Mouse (Mus musculus) limb, embryonic 11.5 days (tissue): ENCODE measurements around the gene Irx4. TPM values are rescaled to one million over a fixed set of nuclear protein-coding genes. Genes with fewer than 3 reads are reported as not detected.

Source experiments
- ATAC-seq: fragments of 200-750 bp; cut with Nextera tagmentation; 2 replicates; pipeline ENCODE4 v1.8.0; 2017; ENCODE audit warnings: low read depth; ENCODE audit not compliant: insufficient number of reproducible peaks, low FRiP score, low TSS enrichment
- DNase-seq: peaks from one replicate; pipeline ENCODE4 v3.0.0-alpha.2; 2015; ENCODE audit warnings: low spot score
- H3K27ac ChIP-seq: fragments of 300-500 bp; sonication (generic); replicated peaks from 2 replicates; pipeline ENCODE4 v1.5.1; 2014; ENCODE audit warnings: low read depth, mild to moderate bottlenecking, low read length
- H3K27me3 ChIP-seq: fragments of 300-500 bp; sonication (generic); 2 replicates; pipeline ENCODE4 v1.6.1; 2014; ENCODE audit warnings: mild to moderate bottlenecking, low read length, mixed read lengths; ENCODE audit not compliant: control insufficient read depth, insufficient read depth
- H3K36me3 ChIP-seq: fragments of 300-500 bp; sonication (generic); 2 replicates; pipeline ENCODE4 v1.6.1; 2014; ENCODE audit warnings: mild to moderate bottlenecking, low read length, moderate library complexity, mixed read lengths; ENCODE audit not compliant: control insufficient read depth, insufficient read depth
- H3K4me1 ChIP-seq: fragments of 300-500 bp; sonication (generic); 2 replicates; pipeline ENCODE4 v1.6.1; 2014; ENCODE audit warnings: low read length, mixed read lengths; ENCODE audit not compliant: control insufficient read depth, insufficient read depth
- H3K4me2 ChIP-seq: fragments of 300-500 bp; sonication (generic); 2 replicates; pipeline ENCODE4 v1.6.1; 2014; ENCODE audit warnings: low read depth, mild to moderate bottlenecking, moderate library complexity; ENCODE audit not compliant: severe bottlenecking
- H3K4me3 ChIP-seq: fragments of 300-500 bp; sonication (generic); 2 replicates; pipeline ENCODE4 v1.5.1; 2014; ENCODE audit warnings: low read depth, low read length
- H3K9ac ChIP-seq: fragments of 300-500 bp; sonication (generic); 2 replicates; pipeline ENCODE4 v1.6.1; 2014; ENCODE audit warnings: mild to moderate bottlenecking, low read length
- H3K9me3 ChIP-seq: fragments of 300-500 bp; sonication (generic); 2 replicates; pipeline ENCODE4 v1.6.1; 2016; ENCODE audit warnings: low read length; ENCODE audit not compliant: control insufficient read depth
- WGBS: fragments of 180-500 bp; shearing (Covaris S2); extraction: QIAGEN DNeasy Blood & Tissue Kit; methylation state at CpG from one replicate; pipeline ENCODE4 v1.1.7; 2014; 5-methylcytosine and 5-hydroxymethylcytosine counted together
- polyA plus RNA-seq: library from polyadenylated mRNA; unstranded; fragments of >200 nt; fragmentation: Nextera tagmentation; extraction: Ambion mirVana; gene quantifications from 2 replicates; pipeline ENCODE4 v1.2.1, GENCODE M21; 2014

Gene Irx4
- 2.8 and 3.1 TPM in 2 replicates for polyA plus RNA-seq

DNA sequence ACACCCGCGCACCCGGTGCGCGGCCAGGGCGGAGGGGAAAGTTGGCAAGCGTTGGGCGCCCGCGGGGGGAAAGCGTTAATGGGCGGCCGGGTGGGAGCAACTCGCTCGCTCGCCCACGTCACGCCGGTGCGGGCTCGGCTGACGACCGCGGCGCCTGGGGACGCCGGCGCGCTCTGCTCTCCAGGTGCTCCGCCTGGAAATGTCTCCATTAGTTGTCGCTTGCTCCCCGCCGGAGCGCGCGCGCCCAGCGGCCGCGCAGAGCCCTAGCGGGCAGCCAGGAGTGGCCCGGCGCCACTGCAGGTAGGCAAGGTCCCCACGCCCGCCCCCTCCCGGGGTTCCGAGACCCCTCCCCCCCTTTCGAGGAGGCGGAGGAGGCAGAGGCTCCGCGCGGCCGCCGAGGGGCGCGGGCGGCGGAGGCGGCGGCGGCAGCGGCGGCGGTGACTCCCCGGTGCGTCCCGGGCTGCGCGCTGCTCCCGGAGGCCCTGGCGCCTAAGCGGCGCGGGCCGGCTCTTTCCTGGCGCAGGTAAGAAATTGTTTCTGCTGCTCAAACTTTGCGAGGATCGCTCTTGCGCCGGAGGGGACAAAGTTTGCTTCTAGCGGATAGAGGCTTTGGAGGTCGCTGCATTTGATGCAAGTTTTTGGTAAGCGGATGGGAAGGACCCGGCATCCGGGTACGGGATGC, at the start of gene Irx4:
TSS of gene Irx4 (plus strand) at position 126 of the 682 bp plus-strand sequence.
- Histone ChIP-seq H3K4me1 (peaks cover 14% of the 10 kb centered on the region), H3K4me2 (peak within 1 kb of the TSS; percentile 86), H3K27me3 (peaks cover 77% of the 10 kb centered on the region), H3K36me3 (no peaks in the 10 kb centered on the region), H3K27ac (no peak within 1 kb of the TSS), H3K4me3 (peak within 1 kb of the TSS; percentile 32), H3K9ac (peak within 1 kb of the TSS; percentile 3; the same call in 1 of the 2 replicates), H3K9me3 (no peaks in the 10 kb centered on the region)
- no peak for ATAC-seq
- DNase-seq: peak; percentile 53
- under 1% methylated on average over 79 of the region's 86 CpGs for WGBS

DNA sequence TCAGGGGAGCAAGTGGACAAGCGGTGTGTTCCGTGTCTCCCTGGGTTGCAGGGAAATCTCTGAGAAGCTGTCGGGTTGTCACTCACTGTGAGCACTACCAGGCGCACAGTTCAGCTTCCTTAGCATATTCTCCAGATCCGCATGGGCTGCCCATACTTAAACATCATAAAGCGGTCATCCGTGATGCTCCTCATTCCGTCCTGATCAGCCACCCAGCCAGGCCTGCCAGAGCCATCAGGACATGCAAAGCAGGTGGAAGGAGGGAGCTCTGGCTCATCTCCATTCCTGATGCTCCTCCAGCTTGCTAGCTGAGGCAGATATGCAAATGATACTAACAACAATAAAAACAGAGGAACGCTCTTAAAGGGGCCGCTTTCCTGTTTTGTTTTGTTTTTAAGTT, 46.0 kb upstream of the Irx4 start:
- DNase-seq: no peak
- no peaks in the 10 kb centered on the region for H3K9me3 ChIP-seq
- H3K27ac ChIP-seq: no peak overlapping the region
- H3K36me3 ChIP-seq: no peaks in the 10 kb centered on the region
- no peak overlapping the region for H3K9ac ChIP-seq
- no peaks in the 10 kb centered on the region for H3K27me3 ChIP-seq
- ATAC-seq: no peak
- H3K4me1 ChIP-seq: no peaks in the 10 kb centered on the region
- WGBS: 63% methylated on average over 10 of the region's 10 CpGs
- H3K4me2 ChIP-seq: no peak overlapping the region
- no peak overlapping the region for H3K4me3 ChIP-seq

DNA sequence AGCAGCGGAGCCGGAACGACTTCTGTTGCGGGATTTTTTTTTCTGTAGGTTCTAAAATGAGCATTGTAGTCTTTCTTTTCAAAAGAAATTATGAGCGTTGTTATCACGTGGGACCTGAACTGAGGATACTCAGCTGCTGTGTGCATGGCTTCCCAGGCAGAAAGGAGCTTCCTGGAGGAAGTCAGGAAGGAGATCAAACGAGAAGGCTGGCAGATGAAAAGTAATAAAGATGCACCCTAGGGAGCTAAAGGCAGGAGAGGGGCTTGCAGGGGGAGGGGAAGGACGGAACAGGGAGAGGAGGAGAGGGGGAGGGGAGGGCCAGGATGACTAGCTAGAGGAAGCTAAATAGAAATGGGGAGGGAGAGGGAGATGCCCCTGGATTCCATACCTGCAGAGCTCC, 23.8 kb upstream of the Irx4 start:
- DNase-seq (no peak), ATAC-seq (no peak)
- Histone ChIP-seq H3K4me1 (no peaks in the 10 kb centered on the region), H3K4me3 (no peak overlapping the region), H3K9me3 (no peaks in the 10 kb centered on the region), H3K9ac (no peak overlapping the region), H3K4me2 (no peak overlapping the region), H3K27me3 (no peaks in the 10 kb centered on the region), H3K27ac (no peak overlapping the region), H3K36me3 (no peaks in the 10 kb centered on the region)
- 48% methylated on average over 8 of the region's 8 CpGs for WGBS

DNA sequence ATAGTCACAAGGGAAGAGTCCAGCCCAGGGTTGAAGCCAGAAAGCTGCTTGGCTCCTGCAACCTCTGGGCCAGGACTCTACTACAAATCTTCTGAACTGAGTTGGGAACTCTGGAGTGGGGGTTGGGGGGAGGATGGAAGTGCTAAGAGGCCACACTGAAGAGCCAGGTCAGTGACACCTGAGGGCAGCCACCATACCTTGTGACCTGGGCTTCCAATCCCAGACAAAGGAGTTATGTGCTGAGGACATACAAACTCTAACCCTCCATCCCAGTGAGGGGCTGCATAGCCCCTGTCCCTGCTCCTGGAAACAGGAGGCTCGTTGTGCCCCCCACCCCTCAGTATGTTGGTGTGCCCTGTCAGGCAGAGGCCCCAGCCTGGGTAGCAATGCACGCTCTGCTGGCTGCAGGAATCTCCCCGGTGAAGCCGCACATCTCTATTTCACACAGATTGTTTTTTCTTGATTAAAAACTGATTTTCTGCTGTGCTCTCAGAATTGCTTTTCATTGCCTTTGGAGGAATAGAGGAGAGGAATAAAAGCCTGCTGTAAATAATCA, 21.0 kb upstream of the Irx4 start:
- Histone ChIP-seq H3K9me3 (no peaks in the 10 kb centered on the region), H3K4me3 (no peak overlapping the region), H3K4me1 (no peaks in the 10 kb centered on the region), H3K9ac (no peak overlapping the region), H3K27ac (no peak overlapping the region), H3K4me2 (no peak overlapping the region), H3K36me3 (no peaks in the 10 kb centered on the region), H3K27me3 (no peaks in the 10 kb centered on the region)
- ATAC-seq (no peak), DNase-seq (no peak)
- 81% methylated on average over 4 of the region's 4 CpGs for WGBS

DNA sequence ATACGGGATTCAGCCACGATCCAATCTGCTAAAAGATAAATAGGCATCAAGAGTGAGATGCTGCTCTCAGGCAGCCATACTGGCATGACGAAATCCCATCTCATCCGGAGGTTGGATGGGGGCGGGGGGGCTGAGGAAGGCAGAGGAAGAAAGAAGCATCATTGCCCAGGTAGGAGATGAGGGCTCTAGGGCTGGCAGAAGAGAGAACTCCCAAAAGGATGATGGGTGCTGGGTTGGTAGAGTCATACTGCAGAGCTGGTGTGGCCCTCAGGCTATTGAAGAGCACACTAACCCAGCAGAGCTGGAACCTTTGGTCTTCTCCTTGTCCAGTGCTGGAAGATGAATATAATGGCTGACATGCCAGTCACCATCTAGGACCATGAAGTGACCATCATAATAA, 17.7 kb upstream of the Irx4 start:
- Histone ChIP-seq H3K27ac (no peak overlapping the region), H3K4me3 (no peak overlapping the region), H3K4me1 (no peaks in the 10 kb centered on the region), H3K4me2 (no peak overlapping the region), H3K27me3 (no peaks in the 10 kb centered on the region), H3K9ac (no peak overlapping the region), H3K9me3 (no peaks in the 10 kb centered on the region), H3K36me3 (no peaks in the 10 kb centered on the region)
- DNase-seq (no peak), ATAC-seq (no peak)
- WGBS: 97% methylated on average over 5 of the region's 5 CpGs

DNA sequence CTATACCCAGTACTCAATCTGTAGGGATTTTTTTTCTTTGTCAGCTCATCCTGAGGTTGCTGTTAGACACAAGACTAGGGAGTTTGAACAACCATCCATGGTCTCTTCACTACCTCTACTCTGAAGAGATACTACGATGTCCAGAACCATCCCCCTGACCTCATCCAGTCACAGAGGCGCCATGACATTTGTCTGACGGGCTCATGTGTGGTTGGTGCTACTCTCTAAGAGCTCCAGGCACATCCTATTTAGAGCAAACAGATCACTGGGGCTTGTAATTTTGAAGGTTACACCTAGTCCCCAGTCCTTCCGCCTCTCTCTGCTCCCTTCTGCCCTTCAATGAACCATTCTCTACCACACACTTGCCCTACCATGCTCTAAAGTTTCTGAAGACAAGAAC, 13.3 kb upstream of the Irx4 start:
- Histone ChIP-seq H3K9ac (no peak overlapping the region), H3K4me2 (no peak overlapping the region), H3K4me1 (no peaks in the 10 kb centered on the region), H3K27me3 (no peaks in the 10 kb centered on the region), H3K4me3 (no peak overlapping the region), H3K9me3 (no peaks in the 10 kb centered on the region), H3K36me3 (no peaks in the 10 kb centered on the region), H3K27ac (no peak overlapping the region)
- DNase-seq (no peak), ATAC-seq (no peak)
- 88% methylated on average over 4 of the region's 4 CpGs for WGBS

DNA sequence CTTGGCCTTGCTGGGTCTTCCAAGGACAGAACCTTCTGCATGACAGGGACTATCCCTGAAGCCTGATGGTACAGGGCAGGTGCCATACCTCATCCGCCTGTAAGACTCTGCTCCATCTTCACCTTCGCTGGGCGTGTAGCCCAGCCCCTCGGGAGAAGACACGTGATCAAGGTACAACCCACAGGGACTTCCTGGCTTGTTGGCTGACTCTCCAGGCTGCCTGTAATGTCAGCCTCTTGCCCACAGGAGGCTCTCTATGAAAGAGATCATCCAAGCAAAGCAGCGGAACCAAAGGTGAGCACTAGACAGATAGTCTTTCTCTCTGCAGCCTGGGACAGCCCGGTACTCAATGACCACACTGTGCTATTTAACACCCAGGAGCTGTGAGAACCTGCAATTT, 9.1 kb upstream of the Irx4 start:
- H3K4me1 ChIP-seq: no peaks in the 10 kb centered on the region
- H3K9me3 ChIP-seq: no peaks in the 10 kb centered on the region
- DNase-seq (no peak), ATAC-seq (no peak)
- no peak overlapping the region for H3K4me2 ChIP-seq
- H3K27ac ChIP-seq: no peak overlapping the region
- no peak overlapping the region for H3K9ac ChIP-seq
- no peaks in the 10 kb centered on the region for H3K36me3 ChIP-seq
- no peak overlapping the region for H3K4me3 ChIP-seq
- WGBS: 24% methylated on average over 7 of the region's 7 CpGs
- H3K27me3 ChIP-seq: 0 out of 2 replicates have a peak, but pooled peaks cover 2% of the 10 kb centered on the region

DNA sequence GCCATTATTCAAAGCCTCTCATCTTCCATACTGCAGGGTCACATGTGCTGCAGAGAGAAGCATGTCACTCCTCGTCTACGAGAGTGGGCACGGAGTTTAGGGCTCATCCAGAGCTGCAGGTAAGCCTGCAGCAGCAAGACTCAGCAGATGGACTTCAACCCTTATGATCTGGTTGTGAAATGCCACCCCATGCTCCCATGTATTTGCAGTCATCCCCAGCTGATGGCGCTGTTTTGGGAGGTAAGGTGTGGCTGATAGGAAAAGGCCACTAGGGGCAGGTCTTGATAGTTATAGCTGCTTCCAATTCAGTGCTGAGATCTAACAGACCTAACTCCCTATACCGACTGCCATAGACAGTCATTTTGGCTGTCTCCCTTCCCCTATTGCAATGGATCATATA, 8.3 kb upstream of the Irx4 start:
- Histone ChIP-seq H3K9ac (no peak overlapping the region), H3K4me3 (no peak overlapping the region), H3K27ac (no peak overlapping the region), H3K27me3 (0 out of 2 replicates have a peak, but pooled peaks cover 2% of the 10 kb centered on the region), H3K4me1 (no peaks in the 10 kb centered on the region), H3K4me2 (no peak overlapping the region), H3K9me3 (no peaks in the 10 kb centered on the region), H3K36me3 (no peaks in the 10 kb centered on the region)
- WGBS: 45% methylated on average over 5 of the region's 5 CpGs
- ATAC-seq: no peak
- no peak for DNase-seq
